28 mouse cellular contexts compared by ENCODE assay signal in genomic region chr1:80416329-80416728, GRCm38 (mm10). TPM values are rescaled to one million over a fixed set of nuclear protein-coding genes. Genes with fewer than 3 reads are reported as not detected.
DNase-seq lines count a peak whose midpoint lies in the region; ATAC-seq and TF ChIP-seq lines count a peak whose summit lies in the region.
"Had no signal": no experiment of that assay in that cellular context is flagged by ENCODE, and none has a peak within 500 bp of the region (broad histone marks: within the 10 kb centered on the region; RNA-seq: fewer than 3 reads in every experiment).

No protein-coding gene starts in this region.

- dilution Hi-C loops in CH12.LX (cut with MboI; ENCODE audit: extremely low pct_ligation_motif_present, extremely low pct_unique_long_range_greater_than_20kb, low sequenced_read_pairs): no loop called here

- ATAC-seq in inflammation-experienced regulatory T-cells, adult 6 months: peak; percentile 78
- ATAC-seq in megakaryocyte, adult 5-6 weeks (ENCODE audit: poor library complexity, severe bottlenecking): no peak
- ATAC-seq: forebrain, embryonic 16.5 days; hindbrain, embryonic 16.5 days; intestine, embryonic 15.5 days had no signal

- H3K4me1 ChIP-seq in CH12.LX (ENCODE audit: control insufficient read depth in 1 of 2, insufficient read depth in 2 of 2): peaks cover 25 to 83% of the 10 kb centered on the region in 2 experiments
- H3K4me1 ChIP-seq: embryonic facial prominence, embryonic 12.5 days; forebrain, embryonic 12.5 days; heart, embryonic 10.5 days; hindbrain, embryonic 12.5 days; intestine, embryonic 15.5 days had no signal

- peak; percentile 5 to 25 for DNase-seq in spleen, postnatal 36 days (ENCODE audit: low spot score in 2 of 2)
- DNase-seq in spleen, postnatal 10 days (ENCODE audit: low spot score in 2 of 2): no peak
- DNase-seq in CH12.LX (ENCODE audit: extremely low read depth): peak; percentile 92
- DNase-seq in left cerebral cortex, postnatal 10 days (ENCODE audit: extremely low spot score in 1 of 2, low spot score in 2 of 2): no peak
- no peak for DNase-seq in cerebellum, adult 9-11 months
- DNase-seq: adrenal gland, adult 2 months; adrenal gland, postnatal 36 days; cerebellum, adult 2 months; cerebellum, postnatal 14 days; gastrocnemius, postnatal 10 days; heart, adult 18-20 months; heart, postnatal 10 days; heart, postnatal 4 days had no signal

- TF ChIP-seq POLR2A in CH12.LX (IDR thresholded peaks at IDR 0.05; ENCODE audit: low read depth, low read length): 0 out of 2 replicates have a peak, but pooled peaks have one; percentile 18

- no peak overlapping the region for H3K4me3 ChIP-seq in CH12.LX (replicated peaks in 1 of 3; ENCODE audit: low read depth in 2 of 3, low read length in 2 of 3, poor library complexity in 1 of 3)
- H3K4me3 ChIP-seq: embryonic facial prominence, embryonic 12.5 days; forebrain, embryonic 12.5 days; heart, embryonic 10.5 days; hindbrain, embryonic 12.5 days; intestine, embryonic 15.5 days had no signal

- TF ChIP-seq CTCF in CH12.LX (conservative IDR thresholded peaks at IDR 0.05 in 1 of 2, IDR thresholded peaks at IDR 0.05 in 1 of 2; ENCODE audit: low read depth in 2 of 2, low read length in 2 of 2): no peak

- in situ Hi-C loops in CH12.LX (cut with MboI; ENCODE audit: low pct_ligation_motif_present, low pct_unique_long_range_greater_than_20kb, low sequenced_read_pairs): loop anchor here (10.0 kb wide), 1 partner anchor 232 kb away; no protein-coding TSS in a partner anchor

- no peak; the same call in none of the 2 replicates for TF ChIP-seq RAD21 in CH12.LX (IDR thresholded peaks at IDR 0.05; ENCODE audit: low read depth, low read length)

- H3K36me3 ChIP-seq in CH12.LX (replicated peaks in 1 of 2; ENCODE audit: control insufficient read depth in 1 of 2, insufficient read depth in 1 of 2, low read length in 1 of 2): peaks cover 0 to under 1% of the 10 kb centered on the region in 2 experiments
- H3K36me3 ChIP-seq: embryonic facial prominence, embryonic 12.5 days; forebrain, embryonic 12.5 days; heart, embryonic 10.5 days; hindbrain, embryonic 12.5 days; intestine, embryonic 15.5 days had no signal

- peak overlapping the region; percentile 27; the same call in 1 of the 2 replicates for H3K9ac ChIP-seq in CH12.LX (ENCODE audit: insufficient read depth, low read depth)
- H3K9ac ChIP-seq: embryonic facial prominence, embryonic 12.5 days; forebrain, embryonic 12.5 days; hindbrain, embryonic 12.5 days; intestine, embryonic 15.5 days had no signal

- no peaks in the 10 kb centered on the region for H3K79me2 ChIP-seq in CH12.LX (replicated peaks; ENCODE audit: control insufficient read depth, extremely low read depth, insufficient read depth, poor library complexity, severe bottlenecking)

- H3K27me3 ChIP-seq in CH12.LX (replicated peaks): no peaks in the 10 kb centered on the region
- H3K27me3 ChIP-seq: embryonic facial prominence, embryonic 12.5 days; hindbrain, embryonic 12.5 days; intestine, embryonic 15.5 days had no signal

- peak overlapping the region; percentile 92 for H3K27ac ChIP-seq in CH12.LX (ENCODE audit: insufficient read depth, low read depth)
- H3K27ac ChIP-seq: embryonic facial prominence, embryonic 12.5 days; forebrain, embryonic 12.5 days; heart, embryonic 10.5 days; hindbrain, embryonic 12.5 days; intestine, embryonic 15.5 days had no signal

- peak; percentile 92 for TF ChIP-seq EP300 in CH12.LX (IDR thresholded peaks at IDR 0.05; ENCODE audit: low read length)

- peak overlapping the region; percentile 93 for H3K4me2 ChIP-seq in CH12.LX (ENCODE audit: insufficient read depth, low read depth, poor library complexity, severe bottlenecking)
- H3K4me2 ChIP-seq: embryonic facial prominence, embryonic 12.5 days; forebrain, embryonic 12.5 days; hindbrain, embryonic 12.5 days; intestine, embryonic 15.5 days had no signal

- peaks cover under 1% of the 10 kb centered on the region for H3K9me3 ChIP-seq in CH12.LX (replicated peaks; ENCODE audit: low read length)
- H3K9me3 ChIP-seq: embryonic facial prominence, embryonic 12.5 days; forebrain, embryonic 12.5 days; heart, embryonic 10.5 days; hindbrain, embryonic 12.5 days; intestine, embryonic 15.5 days had no signal

- intact Hi-C loops in left cerebral cortex, postnatal 10 days (cut with DNase I): no loop called here

TF ChIP-seq in CH12.LX, 34 proteins besides CTCF, POLR2A, EP300 and RAD21:
- TF ChIP-seq RCOR1 (conservative IDR thresholded peaks at IDR 0.05; ENCODE audit: low read depth, low read length) (peak; percentile 91), SMC3 (IDR thresholded peaks at IDR 0.05; ENCODE audit: low read depth, low read length) (no peak), MAZ (IDR thresholded peaks at IDR 0.05; ENCODE audit: low read depth, low read length) (0 out of 2 replicates have a peak, but pooled peaks have one; percentile 20), NRF1 (IDR thresholded peaks at IDR 0.05; ENCODE audit: low read depth, low read length) (no peak), JUN (IDR thresholded peaks at IDR 0.05; ENCODE audit: insufficient read depth, low read depth, low read length) (peak; percentile 35), GABPA (IDR thresholded peaks at IDR 0.05; ENCODE audit: insufficient replicate concordance, low read depth, low read length) (no peak), E2F4 (IDR thresholded peaks at IDR 0.05; ENCODE audit: insufficient replicate concordance, low read depth, low read length) (no peak), MAFK (IDR thresholded peaks at IDR 0.05; ENCODE audit: insufficient replicate concordance, low read length) (peak; percentile 61; the same call in 1 of the 2 replicates), TBP (conservative IDR thresholded peaks at IDR 0.05; ENCODE audit: low read depth, low read length) (peak; percentile 86), ZMIZ1 (IDR thresholded peaks at IDR 0.05; ENCODE audit: low read depth, low read length) (no peak), TCF12 (IDR thresholded peaks at IDR 0.05; ENCODE audit: low read depth, low read length) (peak; percentile 80), HCFC1 (IDR thresholded peaks at IDR 0.05; ENCODE audit: low read depth, low read length) (peak; percentile 33), SIN3A (IDR thresholded peaks at IDR 0.05; ENCODE audit: low read length) (peak; percentile 63; the same call in 1 of the 2 replicates), NELFE (IDR thresholded peaks at IDR 0.05; ENCODE audit: low read depth, low read length) (no peak), PAX5 (IDR thresholded peaks at IDR 0.05; ENCODE audit: low read length) (no peak), IRF4 (IDR thresholded peaks at IDR 0.05; ENCODE audit: low read depth, low read length) (peak; percentile 48; the same call in 1 of the 2 replicates), MEF2A (IDR thresholded peaks at IDR 0.05; ENCODE audit: borderline replicate concordance, low read depth, low read length) (peak; percentile 97), ZNF384 (IDR thresholded peaks at IDR 0.05; ENCODE audit: low read depth, low read length) (peak; percentile 97), BHLHE40 (IDR thresholded peaks at IDR 0.05; ENCODE audit: low read depth, low read length) (peak; percentile 72; the same call in 1 of the 2 replicates), USF2 (conservative IDR thresholded peaks at IDR 0.05; ENCODE audit: low read depth, low read length) (no peak), CHD2 (IDR thresholded peaks at IDR 0.05; ENCODE audit: low read length) (peak; percentile 78), ZKSCAN1 (IDR thresholded peaks at IDR 0.05; ENCODE audit: borderline replicate concordance, low read depth, low read length) (no peak), POLR2AphosphoS2 (IDR thresholded peaks at IDR 0.05; ENCODE audit: low read depth, low read length) (no peak), ETS1 (conservative IDR thresholded peaks at IDR 0.05; ENCODE audit: low read depth, low read length) (peak; percentile 75), CHD1 (IDR thresholded peaks at IDR 0.05; ENCODE audit: low read depth, low read length) (no peak; the same call in 1 of the 2 replicates), JUND (conservative IDR thresholded peaks at IDR 0.05; ENCODE audit: low read depth, low read length) (peak; percentile 79)

RNA-seq across cellular contexts. Expression of gene Gm45261, which starts 44.9 kb away (rescaled TPM):
- total RNA-seq in CH12.LX (2012; rRNA removed) (not detected in 2 replicates), CH12.LX (2014; rRNA removed) (not detected in 2 replicates)
- polyA plus RNA-seq in CH12.LX (2012; ENCODE audit: insufficient read length, low read depth): not detected in 2 replicates
- polyA plus RNA-seq in inflammation-experienced regulatory T-cells, adult 6 months (2017; shearing (Covaris generic)): not detected
- total RNA-seq in left cerebral cortex, postnatal 10 days (2021): not detected
- not detected in 2 replicates for total RNA-seq in megakaryocyte, adult 5-6 weeks (2015)
- not detected in 2 replicates for total RNA-seq in megakaryocyte, adult 5-6 weeks (2017)
- total RNA-seq: adrenal gland, adult 2 months; adrenal gland, postnatal 36 days; common myeloid progenitor, adult 5-6 weeks; gastrocnemius, postnatal 10 days; gastrocnemius, postnatal 4 days; heart, adult 18-20 months; heart, postnatal 10 days; heart, postnatal 4 days; MEL had no signal
- polyA plus RNA-seq: adrenal gland, adult 2 months; C2C12; cerebellum, adult 2 months; embryonic facial prominence, embryonic 12.5 days; forebrain, embryonic 12.5 days; forebrain, embryonic 16.5 days; frontal cortex, adult 2 months; heart, embryonic 10.5 days; heart, embryonic 14.5 days; hindbrain, embryonic 12.5 days; hindbrain, embryonic 16.5 days; intestine, embryonic 15.5 days had no signal

Comparison
In these comparisons a context has a peak if more than half of its experiments do, and no peak if none do; other contexts are left out.
1. DNase-seq: peak in spleen, postnatal 36 days (2 of 2) and CH12.LX (single experiment); none in spleen, postnatal 10 days (0 of 2), left cerebral cortex, postnatal 10 days (0 of 2) and cerebellum, adult 9-11 months (single experiment).